ENCODE assay signal across 8 mouse cellular contexts in genomic region chr2:73386356-73387046, GRCm38 (mm10). TPM values are rescaled to one million over a fixed set of nuclear protein-coding genes. Genes with fewer than 3 reads are reported as not detected.
DNase-seq lines count a peak whose midpoint lies in the region; ATAC-seq and TF ChIP-seq lines count a peak whose summit lies in the region.

Gpr155 (minus strand) TSS chr2:73386572.

- no peak for TF ChIP-seq CTCF in MEL (IDR thresholded peaks at IDR 0.05 in 2 of 3, conservative IDR thresholded peaks at IDR 0.05 in 1 of 3; ENCODE audit: control insufficient read depth in 1 of 3, insufficient read depth in 1 of 3, low read depth in 2 of 3, low read length in 3 of 3, poor library complexity in 1 of 3, severe bottlenecking in 1 of 3)
- TF ChIP-seq CTCF in cerebellum, adult 2 months (IDR thresholded peaks at IDR 0.05; ENCODE audit: borderline replicate concordance, insufficient read depth, low read depth, low read length): no peak
- TF ChIP-seq CTCF in forebrain, postnatal 0 days (IDR thresholded peaks at IDR 0.05; ENCODE audit: low read depth): no peak

- no peaks in the 10 kb centered on the region for H3K79me2 ChIP-seq in MEL (ENCODE audit: control insufficient read depth, insufficient read depth, low read length, poor library complexity)

- no peak for TF ChIP-seq EP300 in MEL (IDR thresholded peaks at IDR 0.05; ENCODE audit: low read depth in 1 of 2, low read length in 2 of 2)

- peak within 1 kb of the TSS; percentile 77 for H3K4me2 ChIP-seq in forebrain, postnatal 0 days (ENCODE audit: low read depth)
- H3K4me2 ChIP-seq in lung, embryonic 15.5 days: peak within 1 kb of the TSS; percentile 89

- peak within 1 kb of the TSS; percentile 77 to 83 for H3K4me3 ChIP-seq in MEL (ENCODE audit: control insufficient read depth in 1 of 2, insufficient read depth in 1 of 2, low read depth in 2 of 2, low read length in 2 of 2)
- H3K4me3 ChIP-seq in cerebellum, adult 2 months (replicated peaks; ENCODE audit: insufficient read depth, low read depth, low read length): peak within 1 kb of the TSS; percentile 83
- peak within 1 kb of the TSS; percentile 56 for H3K4me3 ChIP-seq in forebrain, postnatal 0 days (ENCODE audit: low read depth, low read length)
- H3K4me3 ChIP-seq in lung, embryonic 15.5 days: peak within 1 kb of the TSS; percentile 60

- peak within 1 kb of the TSS; percentile 70 for H3K9ac ChIP-seq in MEL (ENCODE audit: control insufficient read depth, low read depth, low read length, poor library complexity, severe bottlenecking)
- peak within 1 kb of the TSS; percentile 85 for H3K9ac ChIP-seq in forebrain, postnatal 0 days
- peak within 1 kb of the TSS; percentile 42 for H3K9ac ChIP-seq in lung, embryonic 15.5 days

- peaks cover 0 to 8% of the 10 kb centered on the region in 2 experiments; a peak in 2 of 4 replicates for H3K36me3 ChIP-seq in MEL (ENCODE audit: control insufficient read depth in 1 of 2, insufficient read depth in 2 of 2, low read length in 2 of 2)
- no peaks in the 10 kb centered on the region for H3K36me3 ChIP-seq in forebrain, postnatal 0 days (ENCODE audit: insufficient read depth)
- H3K36me3 ChIP-seq in lung, embryonic 15.5 days: no peaks in the 10 kb centered on the region

- peak; percentile 98 for DNase-seq in MEL (ENCODE audit: low read depth, low spot score)
- DNase-seq in cerebellum, adult 2 months: peak; percentile 99 to 100
- peak; percentile 97 for DNase-seq in forebrain, postnatal 0 days
- peak; percentile 100 for DNase-seq in heart, postnatal 4 days
- DNase-seq in layer of hippocampus, adult 8-10 months (ENCODE audit: low spot score in 2 of 2): peak; percentile 98
- peak; percentile 100 for DNase-seq in ovary, adult 18-20 months (ENCODE audit: low spot score)
- DNase-seq in thymus, postnatal 0 days (ENCODE audit: low spot score): peak; percentile 97

- H3K4me1 ChIP-seq in MEL (ENCODE audit: control insufficient read depth in 1 of 2, insufficient read depth in 2 of 2, low read length in 2 of 2): peaks cover 0 to 3% of the 10 kb centered on the region in 2 experiments; a peak in 1 of 4 replicates
- no peaks in the 10 kb centered on the region for H3K4me1 ChIP-seq in cerebellum, adult 2 months (ENCODE audit: control insufficient read depth, insufficient read depth, low read length)
- 0 out of 2 replicates have a peak, but pooled peaks cover 3% of the 10 kb centered on the region for H3K4me1 ChIP-seq in forebrain, postnatal 0 days (ENCODE audit: insufficient read depth)
- peaks cover 7% of the 10 kb centered on the region for H3K4me1 ChIP-seq in lung, embryonic 15.5 days

- peaks cover 2 to 3% of the 10 kb centered on the region in 2 experiments; a peak in 3 of 4 replicates for H3K27me3 ChIP-seq in MEL (ENCODE audit: control insufficient read depth in 1 of 2, insufficient read depth in 2 of 2, low read length in 2 of 2)
- no peaks in the 10 kb centered on the region for H3K27me3 ChIP-seq in cerebellum, adult 2 months (ENCODE audit: control insufficient read depth, insufficient read depth, low read length)
- no peaks in the 10 kb centered on the region for H3K27me3 ChIP-seq in forebrain, postnatal 0 days (ENCODE audit: insufficient read depth, low read length)
- no peaks in the 10 kb centered on the region for H3K27me3 ChIP-seq in lung, embryonic 15.5 days

- peak within 1 kb of the TSS; percentile 50 for H3K27ac ChIP-seq in MEL (ENCODE audit: control insufficient read depth, low read depth, low read length)
- H3K27ac ChIP-seq in cerebellum, adult 2 months (ENCODE audit: insufficient read depth, low read length): peak within 1 kb of the TSS; percentile 62
- peak within 1 kb of the TSS; percentile 92 for H3K27ac ChIP-seq in forebrain, postnatal 0 days (ENCODE audit: low read depth, low read length)
- peak within 1 kb of the TSS; percentile 50 for H3K27ac ChIP-seq in lung, embryonic 15.5 days

- TF ChIP-seq RAD21 in MEL (IDR thresholded peaks at IDR 0.05; ENCODE audit: low read depth, low read length): no peak

- ATAC-seq in forebrain, postnatal 0 days: peak; percentile 98
- ATAC-seq in lung, embryonic 15.5 days (ENCODE audit: borderline replicate concordance, extremely low read depth, low FRiP score, low TSS enrichment): peak; percentile 99

- WGBS in cerebellum, adult 2 months: under 1% methylated on average over 44 of the region's 44 CpGs
- 2% methylated on average over 41 of the region's 44 CpGs for WGBS in forebrain, postnatal 0 days
- WGBS in lung, embryonic 15.5 days: under 1% methylated on average over 44 of the region's 44 CpGs

- TF ChIP-seq POLR2A in MEL (IDR thresholded peaks at IDR 0.05; ENCODE audit: control insufficient read depth in 1 of 2, insufficient read depth in 1 of 2, low read depth in 1 of 2, low read length in 2 of 2, poor library complexity in 1 of 2): peak; percentile 56 to 75; a peak in 2 of 4 replicates
- TF ChIP-seq POLR2A in cerebellum, adult 2 months (IDR thresholded peaks at IDR 0.05; ENCODE audit: borderline replicate concordance, insufficient read depth, low read length): peak; percentile 58

- H3K9me3 ChIP-seq in MEL (replicated peaks; ENCODE audit: insufficient read depth, low read length): no peaks in the 10 kb centered on the region
- no peaks in the 10 kb centered on the region for H3K9me3 ChIP-seq in forebrain, postnatal 0 days (ENCODE audit: low read length)
- H3K9me3 ChIP-seq in lung, embryonic 15.5 days: no peaks in the 10 kb centered on the region

TF ChIP-seq in MEL, 35 proteins besides CTCF, POLR2A, EP300 and RAD21 (continues in another document):
- no peak for TF ChIP-seq UBTF (IDR thresholded peaks at IDR 0.05; ENCODE audit: borderline replicate concordance, insufficient read depth, low read depth, low read length)
- TF ChIP-seq MXI1 (IDR thresholded peaks at IDR 0.05; ENCODE audit: low read depth, low read length): peak; percentile 64; the same call in 1 of the 2 replicates
- no peak for TF ChIP-seq ZNF384 (IDR thresholded peaks at IDR 0.05; ENCODE audit: low read depth, low read length)
- TF ChIP-seq MYB (IDR thresholded peaks at IDR 0.05; ENCODE audit: low read depth, low read length): no peak
- TF ChIP-seq BHLHE40 (IDR thresholded peaks at IDR 0.05; ENCODE audit: borderline replicate concordance, low read depth, low read length): no peak
- peak; percentile 93 for TF ChIP-seq ELF1 (IDR thresholded peaks at IDR 0.05; ENCODE audit: low read depth, low read length)
- TF ChIP-seq POLR2AphosphoS2 (IDR thresholded peaks at IDR 0.05; ENCODE audit: low read length): no peak
- TF ChIP-seq JUND (IDR thresholded peaks at IDR 0.05; ENCODE audit: low read depth, low read length): no peak
- TF ChIP-seq GATA1 (IDR thresholded peaks at IDR 0.05; ENCODE audit: low read depth, low read length): no peak
- TF ChIP-seq ZMIZ1 (IDR thresholded peaks at IDR 0.05; ENCODE audit: low read depth, low read length): no peak
- TF ChIP-seq MAZ (IDR thresholded peaks at IDR 0.05; ENCODE audit: low read depth, low read length): 0 out of 2 replicates have a peak, but pooled peaks have one; percentile 34
- TF ChIP-seq TBP (IDR thresholded peaks at IDR 0.05; ENCODE audit: low read depth, low read length): peak; percentile 76; the same call in 1 of the 2 replicates
- TF ChIP-seq KAT2A (conservative IDR thresholded peaks at IDR 0.05; ENCODE audit: low read depth, low read length): no peak
- TF ChIP-seq TAL1 (IDR thresholded peaks at IDR 0.05; ENCODE audit: low read length): no peak
- TF ChIP-seq CHD2 (IDR thresholded peaks at IDR 0.05; ENCODE audit: low read length): no peak
- no peak for TF ChIP-seq MYC (IDR thresholded peaks at IDR 0.05; ENCODE audit: low read depth, low read length)
- TF ChIP-seq NELFE (IDR thresholded peaks at IDR 0.05; ENCODE audit: low read depth, low read length): peak; percentile 72
- TF ChIP-seq ZC3H11A (IDR thresholded peaks at IDR 0.05; ENCODE audit: low read depth, low read length): no peak
- no peak for TF ChIP-seq E2F4 (IDR thresholded peaks at IDR 0.05; ENCODE audit: borderline replicate concordance, low read depth, low read length)
- peak; percentile 74 for TF ChIP-seq HCFC1 (IDR thresholded peaks at IDR 0.05; ENCODE audit: low read depth, low read length)
- no peak for TF ChIP-seq USF1 (IDR thresholded peaks at IDR 0.05; ENCODE audit: low read depth, low read length)
- TF ChIP-seq RCOR1 (IDR thresholded peaks at IDR 0.05; ENCODE audit: low read depth, low read length): no peak
- TF ChIP-seq ZKSCAN1 (IDR thresholded peaks at IDR 0.05; ENCODE audit: low read depth, low read length): no peak
- no peak for TF ChIP-seq ETS1 (IDR thresholded peaks at IDR 0.05; ENCODE audit: low read depth, low read length)
- TF ChIP-seq TCF12 (IDR thresholded peaks at IDR 0.05; ENCODE audit: low read depth, low read length): peak; percentile 70
- no peak for TF ChIP-seq USF2 (IDR thresholded peaks at IDR 0.05; ENCODE audit: borderline replicate concordance in 1 of 2, insufficient read depth in 1 of 2, low read depth in 1 of 2, low read length in 2 of 2)
- 0 out of 2 replicates have a peak, but pooled peaks have one; percentile 4 for TF ChIP-seq MAX (IDR thresholded peaks at IDR 0.05; ENCODE audit: low read length)
- no peak for TF ChIP-seq CHD1 (IDR thresholded peaks at IDR 0.05; ENCODE audit: low read depth, low read length)
- 0 out of 2 replicates have a peak, but pooled peaks have one; percentile 30 for TF ChIP-seq SIN3A (IDR thresholded peaks at IDR 0.05; ENCODE audit: low read length)
- TF ChIP-seq NRF1 (IDR thresholded peaks at IDR 0.05; ENCODE audit: insufficient read depth, low read depth, low read length, poor library complexity, severe bottlenecking): 0 out of 2 replicates have a peak, but pooled peaks have one; percentile 11
- TF ChIP-seq MAFK (IDR thresholded peaks at IDR 0.05; ENCODE audit: borderline replicate concordance, low read depth, low read length): no peak
- no peak for TF ChIP-seq GABPA (IDR thresholded peaks at IDR 0.05; ENCODE audit: low read depth, low read length)

RNA-seq across cellular contexts. Expression of gene Gpr155, which starts in this region (rescaled TPM):
- 0.23 TPM in 2 replicates for total RNA-seq in MEL (2012; rRNA removed)
- polyA plus RNA-seq in MEL (2012; ENCODE audit: insufficient read depth in 1 of 2, insufficient read length in 2 of 2, low read depth in 1 of 2, low replicate concordance in 2 of 2, missing spikeins in 1 of 2): under 1 TPM in 1 of 2 experiments, not detected in 1; 0.99 TPM
- polyA plus RNA-seq in cerebellum, adult 2 months (2012; rRNA removed): 19.4 and 20.0 TPM in 2 replicates
- 12.5 and 20.0 TPM in 2 replicates for total RNA-seq in forebrain, postnatal 0 days (2014; rRNA removed)
- 6.2 and 12.5 TPM in 2 replicates for polyA plus RNA-seq in forebrain, postnatal 0 days (2015; fragmentation: Nextera tagmentation; extraction: Ambion mirVana)
- 1 to 10 TPM; 7.6 TPM for total RNA-seq in heart, postnatal 4 days (2021)
- 10 to 100 TPM; 54.1 to 70.5 (median 58.2) TPM for total RNA-seq in layer of hippocampus, adult 8-10 months (2022)
- 6.3 and 6.4 TPM in 2 replicates for polyA plus RNA-seq in lung, embryonic 15.5 days (2015; fragmentation: Nextera tagmentation; extraction: Ambion mirVana)
- 2.6 and 2.8 TPM in 2 replicates for polyA plus RNA-seq in thymus, postnatal 0 days (2015; fragmentation: Nextera tagmentation; extraction: Ambion mirVana)

Comparison
In these comparisons a context has a peak if more than half of its experiments do, and no peak if none do; other contexts are left out.
1. Peak in every context shown above with its lines: DNase-seq, ATAC-seq, H3K4me3 ChIP-seq and H3K27ac ChIP-seq.
2. Peak in DNase-seq, H3K4me3 ChIP-seq, H3K27ac ChIP-seq and H3K9ac ChIP-seq in MEL; RNA of the gene not detected or under 1 TPM.